Mouse (Mus musculus) cerebellum, adult 2 months (tissue): ENCODE results near the gene Ccnf. TPM values are rescaled to one million over a fixed set of nuclear protein-coding genes. Genes with fewer than 3 reads are reported as not detected.

Experiments
- DNase-seq, 2 experiments: peaks; one replicate each; pipeline ENCODE4 v3.0.0; 2021
- H3K27ac ChIP-seq: fragments of 200-500 bp; 2 replicates; pipeline ENCODE4 v1.5.1; 2012; ENCODE audit warnings: low read length, control low read depth, inconsistent platforms; ENCODE audit not compliant: insufficient read depth
- H3K27me3 ChIP-seq: fragments of 200-500 bp; 2 replicates; pipeline ENCODE4 v1.6.1; 2012; ENCODE audit warnings: inconsistent platforms, mild to moderate bottlenecking, low read length, moderate library complexity; ENCODE audit not compliant: control insufficient read depth, insufficient read depth
- H3K4me1 ChIP-seq: fragments of 200-500 bp; 2 replicates; pipeline ENCODE4 v1.6.1; 2011; ENCODE audit warnings: low read length; ENCODE audit not compliant: control insufficient read depth, insufficient read depth
- H3K4me3 ChIP-seq: fragments of 200-500 bp; replicated peaks from 2 replicates; pipeline ENCODE3; 2011; ENCODE audit warnings: mild to moderate bottlenecking, low read depth, low read length, control low read depth; ENCODE audit not compliant: insufficient read depth
- CTCF ChIP-seq: fragments of 200-500 bp; IDR thresholded peaks from 2 replicates; pipeline ENCODE4 v1.5.1; 2011; ENCODE audit warnings: low read depth, mild to moderate bottlenecking, control low read depth, low read length, moderate library complexity, borderline replicate concordance; ENCODE audit not compliant: insufficient read depth
- POLR2A ChIP-seq: fragments of 200-500 bp; IDR thresholded peaks from 2 replicates; pipeline ENCODE4 v1.6.1; 2011; ENCODE audit warnings: low read length, control low read depth, borderline replicate concordance; ENCODE audit not compliant: insufficient read depth
- WGBS: fragments of 180-500 bp; shearing (Covaris S2); methylation state at CpG from one replicate; pipeline ENCODE4 v1.1.7; 2018; 5-methylcytosine and 5-hydroxymethylcytosine counted together
- polyA plus RNA-seq: library from polyadenylated mRNA; depleted of rRNA; stranded (reverse); fragments of >200 nt; gene quantifications from 2 replicates; pipeline ENCODE4 v1.2.3, GENCODE M21; 2012; rRNA removed

Ccnf gene
- polyA plus RNA-seq, 1 experiment, result 3.6 TPM

GRCm38 (mm10) chr17:24173423-24173822 is 77.9 kb downstream of the Ccnf start:
- DNase-seq, result peak; percentile 75 to 79
- Histone ChIP-seq H3K27ac (no peak overlapping the region), H3K4me3 (no peak overlapping the region), H3K4me1 (peaks cover 5% of the 10 kb centered on the region), H3K27me3 (no peaks in the 10 kb centered on the region)
- WGBS, result 2% methylated on average over 3 of the region's 3 CpGs
- TF ChIP-seq POLR2A, result no peak
- peak; percentile 85 for TF ChIP-seq CTCF

Other genes starting within 250 kb of the Ccnf start
- 0.19 TPM in 1 of 2 replicates, not detected in the other for gene Prss27, start 213.3 kb downstream of the Ccnf start, polyA plus RNA-seq
- 32.8 and 35.6 TPM in 2 replicates for gene Kctd5, start 178.0 kb downstream of the Ccnf start, polyA plus RNA-seq
- 39.9 and 41.5 TPM in 2 replicates for gene Pdpk1, start 100.6 kb downstream of the Ccnf start, polyA plus RNA-seq
- gene Amdhd2, start 87.7 kb downstream of the Ccnf start, polyA plus RNA-seq, result 37.0 and 40.1 TPM in 2 replicates
- gene Atp6v0c, start 81.8 kb downstream of the Ccnf start, polyA plus RNA-seq, result 2,309 TPM in 2 replicates
- 45.6 and 50.3 TPM in 2 replicates for gene Tbc1d24, start 45.9 kb downstream of the Ccnf start, polyA plus RNA-seq
- gene Ntn3, start 42.0 kb downstream of the Ccnf start, polyA plus RNA-seq, result 3.8 and 4.5 TPM in 2 replicates
- 27.3 and 28.4 TPM in 2 replicates for gene Tedc2, start 30.6 kb downstream of the Ccnf start, polyA plus RNA-seq
- gene Abca17, start 99.6 kb upstream of the Ccnf start, polyA plus RNA-seq, result 0.22 and 0.31 TPM in 2 replicates
- gene Abca3, start 100.5 kb upstream of the Ccnf start, polyA plus RNA-seq, result 57.0 and 58.6 TPM in 2 replicates
- gene Rnps1, start 163.1 kb upstream of the Ccnf start, polyA plus RNA-seq, result 254 and 263 TPM in 2 replicates
- gene Eci1, start 175.2 kb upstream of the Ccnf start, polyA plus RNA-seq, result 77.3 and 78.6 TPM in 2 replicates
- gene Dnase1l2, start 191.6 kb upstream of the Ccnf start, polyA plus RNA-seq, result 22.3 and 22.7 TPM in 2 replicates
- gene E4f1, start 218.8 kb upstream of the Ccnf start, polyA plus RNA-seq, result 79.4 and 80.6 TPM in 2 replicates
- 126 and 133 TPM in 2 replicates for gene Pgp, start 218.9 kb upstream of the Ccnf start, polyA plus RNA-seq
- gene Bricd5, start 222.4 kb upstream of the Ccnf start, polyA plus RNA-seq, result 2.3 TPM in 2 replicates
- 55.9 and 63.5 TPM in 2 replicates for gene Mlst8, start 227.6 kb upstream of the Ccnf start, polyA plus RNA-seq
- gene Caskin1, start 237.1 kb upstream of the Ccnf start, polyA plus RNA-seq, result 122 and 127 TPM in 2 replicates